Mouse (Mus musculus) heart, adult 8-10 months (tissue): ENCODE results near the gene Lck. TPM values are rescaled to one million over a fixed set of nuclear protein-coding genes. Genes with fewer than 3 reads are reported as not detected.

ENCODE experiments used
- DNase-seq: peaks from one replicate; pipeline ENCODE4 v3.0.0; 2022; ENCODE audit warnings: low spot score
- total RNA-seq, 4 experiments: library from RNA; stranded (reverse); gene quantifications; 2 replicates each; pipeline ENCODE4 v1.2.4; 2022

Gene Lck
- total RNA-seq, 4 experiments from 2014 or later: 0.14 to 1.3 (median 0.53) TPM; not detected in 1

- no peak for DNase-seq
These were observed 12.3 kb upstream of the Lck start for GRCm38 (mm10) chr4:129585773-129586172.

DNA sequence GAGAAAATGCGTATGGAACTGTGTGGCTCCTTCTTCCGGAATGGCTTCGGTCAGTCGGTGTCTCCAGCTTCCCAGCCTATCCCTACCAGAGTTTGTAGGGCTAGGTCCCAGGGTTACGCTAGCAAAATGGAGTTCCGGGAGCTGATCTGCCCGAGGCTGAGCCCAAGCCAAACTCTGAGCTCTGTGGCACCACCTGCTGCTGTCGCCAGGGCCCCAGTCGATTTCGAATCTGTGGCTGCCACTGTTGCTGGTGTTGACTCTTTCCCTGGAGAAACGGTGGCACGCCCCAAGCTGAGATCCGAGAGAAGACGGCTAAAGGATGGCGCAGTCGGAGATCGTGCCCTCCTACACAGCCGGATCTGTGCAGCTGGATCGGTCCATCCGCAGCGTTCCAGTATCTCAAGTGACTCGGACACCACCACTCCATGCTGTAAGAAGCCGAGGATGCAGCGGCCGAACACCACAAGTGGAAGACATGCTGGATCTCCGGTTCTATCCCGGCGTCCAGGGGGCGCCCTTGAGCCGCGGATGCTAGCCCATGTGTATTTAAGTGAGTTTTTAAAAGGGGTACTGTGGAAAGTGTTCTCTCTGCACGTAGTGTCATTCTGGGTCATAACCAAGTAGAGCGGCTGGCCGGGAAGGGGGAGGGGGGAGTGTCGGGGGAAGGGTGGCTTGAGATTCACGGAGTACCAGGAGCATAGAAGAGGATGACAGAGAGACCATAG, 11.6 kb upstream of the Lck start:
- peak; percentile 82 for DNase-seq

DNA sequence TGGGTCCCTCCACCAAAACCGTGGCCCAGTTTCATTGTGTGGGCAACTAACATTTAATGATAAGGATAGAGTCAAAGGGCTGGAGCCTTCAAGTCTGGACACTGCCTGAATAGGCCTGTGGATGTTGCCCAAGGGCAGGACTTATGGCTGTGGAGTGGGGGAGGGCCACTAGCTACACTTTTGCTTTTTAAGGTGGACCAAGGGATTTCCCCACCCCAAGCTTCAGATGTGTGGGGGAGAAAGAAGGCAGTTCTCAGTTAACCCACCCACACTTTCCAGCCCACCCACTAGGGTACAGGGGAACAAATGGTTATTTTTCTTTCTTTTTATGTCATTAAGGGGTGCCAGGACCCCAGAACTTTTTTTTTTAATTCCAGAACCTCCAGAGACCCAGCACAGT, 10.9 kb upstream of the Lck start:
- DNase-seq: no peak

DNA sequence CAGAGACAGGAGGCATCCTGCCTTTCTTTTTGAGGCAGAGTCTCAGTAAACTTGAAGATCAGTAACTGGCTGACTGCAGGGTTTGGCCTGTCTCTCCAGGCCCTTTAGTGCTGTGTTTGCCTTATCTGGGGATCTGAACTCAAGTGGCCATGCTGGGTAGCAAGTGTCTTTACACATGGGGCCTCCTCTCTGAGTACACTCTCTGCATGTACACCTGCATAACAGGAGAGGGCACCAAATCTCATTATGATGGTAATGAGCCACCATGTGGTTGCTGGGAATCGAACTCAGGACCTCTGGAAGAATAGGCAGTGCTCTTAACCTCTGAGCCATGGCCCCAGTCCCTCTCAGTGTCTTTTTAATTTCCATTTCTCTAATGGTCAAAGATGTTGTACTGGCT, 8.8 kb upstream of the Lck start:
- DNase-seq: no peak

- DNase-seq: no peak
These were observed 6.9 kb upstream of the Lck start for GRCm38 (mm10) chr4:129580347-129580746.

GRCm38 (mm10) chr4:129578466-129578865, 5.0 kb upstream of the Lck start, which contains the start of gene Fam167b:
Gene Fam167b (minus strand): TSS chr4:129578549.
- DNase-seq: peak; percentile 51

DNA sequence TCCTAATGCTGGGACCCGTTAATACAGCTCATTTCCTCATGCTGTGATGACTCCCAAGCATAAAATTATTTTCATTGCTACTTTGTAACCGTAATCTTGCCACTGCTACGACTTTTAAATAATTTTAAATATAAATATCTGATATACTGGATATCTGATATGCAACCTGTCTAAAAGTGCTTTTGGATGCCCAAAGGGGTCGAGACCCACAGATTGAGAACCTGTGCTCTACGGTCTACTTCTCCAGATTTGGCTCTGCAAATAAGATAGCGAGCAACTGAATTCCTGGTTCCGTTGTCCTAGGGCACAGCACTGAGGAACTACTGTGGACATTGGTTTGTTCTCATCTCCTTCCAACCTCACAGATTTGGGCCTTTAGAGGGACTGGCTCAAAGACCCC, 4.2 kb upstream of the Lck start:
- DNase-seq: no peak

DNA sequence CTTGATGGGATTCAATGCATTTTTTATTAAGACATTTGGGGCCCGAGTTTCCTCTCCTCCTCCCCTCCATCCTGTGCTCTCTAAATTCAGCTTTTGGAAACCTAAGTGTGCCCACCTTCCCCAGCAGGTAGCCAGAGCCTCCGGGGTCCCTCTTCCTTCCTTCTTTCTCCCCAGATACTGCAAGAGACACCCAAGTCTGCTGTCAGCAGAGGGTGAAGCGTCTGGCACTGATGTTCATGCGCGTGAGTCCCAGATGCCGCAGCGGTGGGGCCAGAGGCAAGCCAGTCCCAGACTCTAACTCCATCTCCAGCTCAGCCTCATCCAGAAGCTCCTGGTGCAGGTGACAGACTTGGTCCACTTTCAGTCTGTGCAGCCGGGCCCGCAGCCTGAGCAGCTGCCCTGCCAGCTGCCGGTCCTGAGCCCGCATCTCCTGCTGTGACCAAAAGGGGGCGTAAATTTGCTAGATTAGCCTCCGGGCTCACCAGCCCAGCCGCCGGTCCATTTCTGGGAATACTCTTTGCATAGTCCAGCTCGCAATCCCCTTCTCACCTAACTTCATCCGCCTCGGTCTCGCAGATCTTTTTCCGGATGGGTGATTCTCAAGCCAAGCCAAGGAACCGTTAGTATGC, 3.5 kb upstream of the Lck start:
- peak; percentile 61 for DNase-seq

GRCm38 (mm10) chr4:129575171-129575844, 1.9 kb upstream of the Lck start:
- no peak for DNase-seq

- no peak for DNase-seq
These were observed 409 bp downstream of the Lck start for GRCm38 (mm10) chr4:129573093-129573370.

DNA sequence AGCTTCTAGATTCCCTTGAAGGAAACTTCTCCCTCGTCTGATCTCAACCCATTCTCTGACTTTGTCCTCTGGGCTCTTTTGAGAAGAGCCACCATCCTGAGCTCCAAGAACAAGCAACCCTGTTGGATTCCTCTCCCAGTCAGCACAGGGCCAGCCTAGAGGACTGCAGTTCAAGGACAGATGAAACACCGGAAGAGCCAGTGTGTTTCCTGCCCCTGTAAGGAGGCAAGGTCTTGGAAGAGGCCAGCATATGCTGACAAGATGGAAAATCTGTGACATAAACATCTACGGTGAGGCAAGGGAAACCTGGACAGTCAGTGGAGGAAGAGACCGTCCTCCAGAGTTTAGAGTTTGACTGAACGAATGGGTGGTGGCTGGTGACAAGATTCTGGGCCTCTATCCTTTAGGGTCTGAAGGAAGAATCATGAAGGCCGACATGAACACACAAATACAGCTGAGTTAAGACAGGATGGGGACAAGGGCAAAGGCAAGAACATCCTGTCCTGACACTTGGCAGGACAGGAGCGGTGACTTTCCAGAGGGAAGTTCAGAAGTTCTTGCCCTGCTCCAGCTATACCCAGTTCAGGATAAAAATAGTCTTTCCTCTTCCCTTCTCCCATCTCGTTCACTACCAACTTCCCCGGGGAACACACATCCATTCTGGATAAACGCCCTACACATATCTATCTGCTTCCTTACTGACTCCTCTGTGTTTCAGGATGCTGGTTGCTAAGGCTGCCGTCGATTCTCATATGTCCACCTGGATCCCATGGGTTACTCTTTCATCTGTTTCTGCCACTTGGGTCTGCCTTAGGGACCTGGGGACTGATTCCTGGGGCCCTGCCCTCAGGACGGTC, 977 bp downstream of the Lck start:
- DNase-seq: no peak

DNA sequence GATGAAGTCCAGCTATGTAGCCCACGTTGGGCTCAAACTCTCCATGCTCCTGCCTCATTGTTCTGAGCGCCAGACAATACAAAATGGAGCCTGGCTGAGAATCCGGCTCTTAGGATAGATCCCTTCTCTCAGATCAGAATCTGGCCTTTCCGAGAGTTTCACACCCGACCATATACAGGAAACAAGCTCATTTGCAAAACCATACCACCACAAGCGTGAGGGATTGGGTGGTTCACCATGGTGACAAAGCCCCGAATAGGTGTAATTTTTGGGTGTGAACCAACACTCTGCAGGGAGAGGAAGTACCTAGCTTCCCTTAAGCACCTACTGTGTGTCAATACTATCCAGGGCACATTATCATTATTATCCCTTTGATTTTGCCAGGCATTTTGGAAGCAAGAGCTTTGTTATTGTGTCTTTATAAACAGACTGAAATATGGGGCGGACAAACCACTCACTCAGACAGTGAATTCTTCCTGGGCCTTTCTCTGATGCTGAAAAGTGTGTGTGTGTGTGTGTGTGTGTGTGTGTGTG, 1.8 kb downstream of the Lck start:
- no peak for DNase-seq

GRCm38 (mm10) chr4:129570028-129570427, 3.4 kb downstream of the Lck start:
- DNase-seq: no peak

DNA sequence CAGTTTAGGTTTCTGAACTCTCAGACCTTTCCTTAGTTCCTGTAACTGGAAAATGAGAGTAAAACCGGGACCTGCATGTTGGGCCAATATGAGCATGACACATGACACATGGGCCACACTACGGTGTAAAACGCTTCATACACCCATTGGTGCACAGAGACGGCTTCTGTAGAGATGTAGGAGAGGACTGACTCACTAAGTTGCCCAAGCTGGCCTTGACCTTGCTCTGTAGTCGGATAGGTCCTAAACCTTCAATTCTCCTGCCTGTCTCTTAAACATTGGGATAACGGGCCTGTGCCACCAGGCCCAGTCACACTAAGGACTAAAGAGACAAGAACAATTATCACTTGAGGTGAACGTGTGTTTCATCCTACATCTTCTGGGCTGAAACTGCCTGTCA, 5.1 kb downstream of the Lck start:
- no peak for DNase-seq

GRCm38 (mm10) chr4:129565139-129565538, 8.3 kb downstream of the Lck start:
- DNase-seq: no peak

- no peak for DNase-seq
These were observed 9.7 kb downstream of the Lck start for GRCm38 (mm10) chr4:129563718-129564117.

DNA sequence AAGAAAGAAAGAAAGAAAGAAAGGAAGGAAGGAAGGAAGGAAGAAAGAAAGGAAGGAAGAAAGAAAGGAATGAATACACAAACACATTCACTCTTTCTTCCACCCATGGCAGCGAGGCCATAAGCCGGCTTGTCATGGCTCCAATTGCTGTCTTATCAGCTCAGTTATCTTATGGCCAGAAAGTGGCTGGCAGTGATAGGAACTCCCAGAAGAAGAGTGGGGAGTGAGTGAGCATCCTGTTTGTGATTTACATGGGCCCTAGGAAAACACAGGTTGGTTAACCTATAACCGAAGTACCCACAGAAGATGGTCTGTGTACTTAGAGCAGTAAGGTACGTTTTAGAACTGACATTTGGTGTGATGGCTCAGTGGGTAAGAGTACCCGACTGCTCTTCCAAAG, 12.3 kb downstream of the Lck start:
- no peak for DNase-seq

- no peak for DNase-seq
These were observed 15.0 kb downstream of the Lck start for GRCm38 (mm10) chr4:129558321-129558955.

DNA sequence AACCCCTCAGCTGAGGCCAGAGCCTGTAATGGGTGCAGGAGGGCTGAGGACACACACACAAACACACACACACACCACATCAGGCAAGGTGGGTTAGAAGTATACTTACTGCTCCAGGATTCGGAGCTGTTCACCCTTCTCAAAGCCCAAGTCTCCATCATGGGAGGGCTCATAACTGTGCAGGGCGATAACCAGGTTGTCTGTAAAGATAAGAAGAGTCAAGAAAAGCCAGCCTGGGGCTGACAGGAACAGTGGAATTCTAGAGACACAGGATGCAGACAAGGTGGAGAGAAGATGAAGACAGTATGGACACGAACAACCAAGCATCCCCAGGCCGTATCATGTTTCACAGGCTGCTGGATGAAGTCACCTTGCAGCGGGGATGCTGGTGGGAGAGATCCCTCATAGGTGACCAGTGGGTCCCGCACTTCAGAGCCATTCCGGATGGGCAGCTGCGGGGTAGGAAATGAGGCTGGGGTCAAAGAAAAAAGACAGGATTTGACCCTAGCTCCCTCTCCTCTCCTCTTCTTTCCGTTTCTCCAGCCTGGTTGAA, 16.1 kb downstream of the Lck start:
- DNase-seq: no peak

DNA sequence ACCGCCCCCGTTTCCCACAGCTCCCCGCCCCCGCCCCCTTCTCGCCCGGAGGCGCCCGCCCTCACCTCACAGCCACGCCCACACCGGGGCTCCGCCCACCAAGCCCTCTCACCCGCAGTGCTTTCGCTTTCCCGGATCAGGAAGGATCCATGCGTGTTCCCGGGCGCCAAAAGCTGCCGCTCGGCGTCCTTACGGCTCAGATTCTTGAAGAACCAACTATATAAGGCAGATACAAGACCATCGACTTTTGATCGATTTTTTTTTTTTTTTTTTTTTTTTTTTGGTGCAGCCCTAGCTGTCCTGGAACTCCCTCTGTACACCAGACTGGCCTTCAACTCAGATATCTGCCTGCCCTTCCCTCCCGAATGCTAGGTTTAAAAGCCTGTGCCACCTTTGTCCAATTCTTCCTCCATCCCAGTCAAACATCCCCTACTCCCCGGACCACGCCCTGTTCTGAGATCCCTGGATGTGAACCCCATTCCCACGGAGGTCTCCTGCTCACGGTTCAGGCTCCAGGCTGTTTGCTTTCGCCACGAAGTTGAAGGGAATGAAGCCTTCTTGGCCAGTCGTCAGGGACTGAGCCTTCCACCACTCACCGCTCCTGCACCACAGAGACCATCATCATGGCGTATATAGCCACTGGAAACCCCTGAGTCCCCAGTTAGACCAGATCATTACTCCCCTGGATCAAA, 16.8 kb downstream of the Lck start:
- DNase-seq: peak; percentile 84
